Mouse (Mus musculus): ENCODE measurements around the gene Gas2l2. TPM values are rescaled to one million over a fixed set of nuclear protein-coding genes. Genes with fewer than 3 reads are reported as not detected.

Gas2l2 gene
- polyA plus RNA-seq, 1 experiment = 0.14 TPM

- no peak for DNase-seq (ENCODE audit: low spot score)
These were observed 34.3 kb downstream of the Gas2l2 start for GRCm38 (mm10) chr11:83394802-83395439.

GRCm38 (mm10) chr11:83393062-83393461, 36.2 kb downstream of the Gas2l2 start:
- no peak for DNase-seq (ENCODE audit: low spot score)

- no peak for DNase-seq (ENCODE audit: low spot score)
These were observed 45.7 kb downstream of the Gas2l2 start for GRCm38 (mm10) chr11:83383532-83383887.

GRCm38 (mm10) chr11:83382876-83383531, 46.3 kb downstream of the Gas2l2 start:
- DNase-seq (ENCODE audit: low spot score) = no peak

GRCm38 (mm10) chr11:83379745-83380341, 49.4 kb downstream of the Gas2l2 start:
- DNase-seq (ENCODE audit: low spot score) = no peak

Other genes starting within 250 kb of the Gas2l2 start
- gene Slfn3, start 238.1 kb downstream of the Gas2l2 start, polyA plus RNA-seq (2012; rRNA removed) = 1.5 and 2.0 TPM in 2 replicates
- 0.01 TPM in 1 of 2 replicates, not detected in the other for gene Slfn14, start 142.7 kb downstream of the Gas2l2 start, polyA plus RNA-seq (2012; rRNA removed)
- 37.1 and 46.7 TPM in 2 replicates for gene Ap2b1, start 130.4 kb downstream of the Gas2l2 start, polyA plus RNA-seq (2012; rRNA removed)
- 10.6 and 11.0 TPM in 2 replicates for gene Pex12, start 126.9 kb downstream of the Gas2l2 start, polyA plus RNA-seq (2012; rRNA removed)
- gene Rasl10b, start 20.3 kb downstream of the Gas2l2 start, polyA plus RNA-seq (2012; rRNA removed) = 0.25 and 0.59 TPM in 2 replicates
- gene 1700020L24Rik, start 8.2 kb upstream of the Gas2l2 start, polyA plus RNA-seq (2012; rRNA removed) = 0.56 and 0.61 TPM in 2 replicates
- gene Mmp28, start 33.6 kb upstream of the Gas2l2 start, polyA plus RNA-seq (2012; rRNA removed) = 12.7 and 16.8 TPM in 2 replicates
- gene Taf15, start 43.6 kb upstream of the Gas2l2 start, polyA plus RNA-seq (2012; rRNA removed) = 39.1 and 55.5 TPM in 2 replicates
- gene Heatr9, start 92.7 kb upstream of the Gas2l2 start, polyA plus RNA-seq (2012; rRNA removed) = 0.03 and 0.11 TPM in 2 replicates
- gene Ccl5, start 101.1 kb upstream of the Gas2l2 start, polyA plus RNA-seq (2012; rRNA removed) = 14.9 and 15.6 TPM in 2 replicates
- 19.4 and 19.7 TPM in 2 replicates for gene Ccl9, start 149.2 kb upstream of the Gas2l2 start, polyA plus RNA-seq (2012; rRNA removed)
- gene Ccl6, start 163.6 kb upstream of the Gas2l2 start, polyA plus RNA-seq (2012; rRNA removed) = 40.2 and 42.6 TPM in 2 replicates
- gene Rpl9-ps1, start 216.2 kb upstream of the Gas2l2 start, polyA plus RNA-seq (2012; rRNA removed) = not detected in 2 replicates
- 0.67 and 0.94 TPM in 2 replicates for gene Ccl3, start 219.9 kb upstream of the Gas2l2 start, polyA plus RNA-seq (2012; rRNA removed)
- 1.2 TPM in 2 replicates for gene Ccl4, start 233.1 kb upstream of the Gas2l2 start, polyA plus RNA-seq (2012; rRNA removed)